Mouse (Mus musculus): ENCODE results near the gene En2. TPM values are rescaled to one million over a fixed set of nuclear protein-coding genes. Genes with fewer than 3 reads are reported as not detected.

Gene En2
- polyA plus RNA-seq, 1 experiment from 2014 or later = 0.60 TPM

GRCm38 (mm10) chr5:28173674-28174073, 8.2 kb downstream of the En2 start:
- 0% methylated on average over 1 of the region's 1 CpGs for WGBS
- peak overlapping the region; percentile 21; the same call in 1 of the 2 replicates for H3K4me2 ChIP-seq
- no peaks in the 10 kb centered on the region for H3K36me3 ChIP-seq
- peaks cover 88% of the 10 kb centered on the region for H3K27me3 ChIP-seq
- H3K9me3 ChIP-seq = no peaks in the 10 kb centered on the region
- peaks cover 11% of the 10 kb centered on the region; the same call in 1 of the 2 replicates for H3K4me1 ChIP-seq (replicated peaks)
- H3K4me3 ChIP-seq = no peak overlapping the region
- H3K9ac ChIP-seq = no peak overlapping the region
- no peak overlapping the region for H3K27ac ChIP-seq (replicated peaks)
- ATAC-seq (ENCODE audit: low FRiP score, low read depth) = no peak

- H3K27ac ChIP-seq (replicated peaks) = peak overlapping the region; percentile 68
- H3K4me2 ChIP-seq = peak overlapping the region; percentile 21
- no peak overlapping the region for H3K4me3 ChIP-seq
- no peaks in the 10 kb centered on the region for H3K36me3 ChIP-seq
- peaks cover 11% of the 10 kb centered on the region; the same call in 1 of the 2 replicates for H3K4me1 ChIP-seq (replicated peaks)
- H3K27me3 ChIP-seq = peaks cover 88% of the 10 kb centered on the region
- H3K9me3 ChIP-seq = no peaks in the 10 kb centered on the region
- WGBS = 3% methylated on average over 8 of the region's 9 CpGs
- no peak overlapping the region for H3K9ac ChIP-seq
- ATAC-seq (ENCODE audit: low FRiP score, low read depth) = no peak
These were observed 8.6 kb downstream of the En2 start for GRCm38 (mm10) chr5:28174086-28174485.

- peak overlapping the region; percentile 68 for H3K27ac ChIP-seq (replicated peaks)
These were observed 9.5 kb downstream of the En2 start for GRCm38 (mm10) chr5:28174876-28175569.

GRCm38 (mm10) chr5:28175570-28175919, 10.1 kb downstream of the En2 start:
- H3K4me2 ChIP-seq = peak overlapping the region; percentile 37
- H3K9ac ChIP-seq = no peak overlapping the region
- peaks cover 11% of the 10 kb centered on the region; the same call in 1 of the 2 replicates for H3K4me1 ChIP-seq (replicated peaks)
- H3K36me3 ChIP-seq = no peaks in the 10 kb centered on the region
- peak overlapping the region; percentile 68 for H3K27ac ChIP-seq (replicated peaks)
- H3K4me3 ChIP-seq = 0 out of 2 replicates have a peak overlapping the region, but pooled peaks have one; percentile 0
- H3K9me3 ChIP-seq = no peaks in the 10 kb centered on the region
- peaks cover 86% of the 10 kb centered on the region for H3K27me3 ChIP-seq
- no peak for ATAC-seq (ENCODE audit: low FRiP score, low read depth)
- WGBS = 3% methylated on average over 10 of the region's 10 CpGs

More at GRCm38 (mm10) chr5:28174876-28175569, 9.5 kb downstream of the En2 start:
- peak; percentile 40; the same call in 1 of the 2 replicates for ATAC-seq (ENCODE audit: low FRiP score, low read depth)
- H3K9me3 ChIP-seq = no peaks in the 10 kb centered on the region
- H3K4me3 ChIP-seq = 0 out of 2 replicates have a peak overlapping the region, but pooled peaks have one; percentile 0
- no peaks in the 10 kb centered on the region for H3K36me3 ChIP-seq
- no peak overlapping the region for H3K9ac ChIP-seq
- peaks cover 11% of the 10 kb centered on the region; the same call in 1 of the 2 replicates for H3K4me1 ChIP-seq (replicated peaks)
- WGBS = 3% methylated on average over 24 of the region's 24 CpGs
- H3K4me2 ChIP-seq = peak overlapping the region; percentile 37
- peaks cover 84% of the 10 kb centered on the region for H3K27me3 ChIP-seq

GRCm38 (mm10) chr5:28176023-28176422, 10.5 kb downstream of the En2 start:
- Histone ChIP-seq H3K9me3 (no peaks in the 10 kb centered on the region), H3K4me1 (replicated peaks) (peaks cover 11% of the 10 kb centered on the region; the same call in 1 of the 2 replicates), H3K27ac (replicated peaks) (0 out of 2 replicates have a peak overlapping the region, but pooled peaks have one; percentile 68), H3K4me3 (no peak overlapping the region), H3K9ac (no peak overlapping the region), H3K36me3 (no peaks in the 10 kb centered on the region), H3K27me3 (peaks cover 82% of the 10 kb centered on the region), H3K4me2 (0 out of 2 replicates have a peak overlapping the region, but pooled peaks have one; percentile 37)
- ATAC-seq (ENCODE audit: low FRiP score, low read depth) = no peak
- 6% methylated on average over 4 of the region's 4 CpGs for WGBS

- Histone ChIP-seq H3K4me2 (no peak overlapping the region), H3K27me3 (peaks cover 86% of the 10 kb centered on the region), H3K9me3 (no peaks in the 10 kb centered on the region), H3K4me1 (replicated peaks) (peaks cover 11% of the 10 kb centered on the region; the same call in 1 of the 2 replicates), H3K36me3 (no peaks in the 10 kb centered on the region), H3K27ac (replicated peaks) (no peak overlapping the region), H3K9ac (no peak overlapping the region), H3K4me3 (no peak overlapping the region)
- no peak for ATAC-seq (ENCODE audit: low FRiP score, low read depth)
- WGBS = 1% methylated on average over 2 of the region's 2 CpGs
These were observed 11.1 kb downstream of the En2 start for GRCm38 (mm10) chr5:28176585-28176984.

GRCm38 (mm10) chr5:28178322-28178721, 12.8 kb downstream of the En2 start:
- WGBS = 21% methylated on average over 5 of the region's 5 CpGs
- Histone ChIP-seq H3K4me1 (replicated peaks) (peaks cover 11% of the 10 kb centered on the region; the same call in 1 of the 2 replicates), H3K27ac (replicated peaks) (no peak overlapping the region), H3K9ac (no peak overlapping the region), H3K4me2 (no peak overlapping the region), H3K36me3 (no peaks in the 10 kb centered on the region), H3K9me3 (no peaks in the 10 kb centered on the region), H3K27me3 (peaks cover 71% of the 10 kb centered on the region), H3K4me3 (no peak overlapping the region)
- no peak for ATAC-seq (ENCODE audit: low FRiP score, low read depth)

- peaks cover 7% of the 10 kb centered on the region; the same call in 1 of the 2 replicates for H3K4me1 ChIP-seq (replicated peaks)
- H3K36me3 ChIP-seq = no peaks in the 10 kb centered on the region
- H3K27ac ChIP-seq (replicated peaks) = no peak overlapping the region
- 25% methylated on average over 7 of the region's 7 CpGs for WGBS
- no peak overlapping the region for H3K4me2 ChIP-seq
- H3K4me3 ChIP-seq = no peak overlapping the region
- no peaks in the 10 kb centered on the region for H3K9me3 ChIP-seq
- ATAC-seq (ENCODE audit: low FRiP score, low read depth) = no peak
- no peak overlapping the region for H3K9ac ChIP-seq
- H3K27me3 ChIP-seq = peaks cover 61% of the 10 kb centered on the region
These were observed 13.8 kb downstream of the En2 start for GRCm38 (mm10) chr5:28179237-28179790.

GRCm38 (mm10) chr5:28191201-28192098, 26.0 kb downstream of the En2 start:
- ATAC-seq (ENCODE audit: low FRiP score, low read depth) = no peak
- Histone ChIP-seq H3K27ac (replicated peaks) (no peak overlapping the region), H3K9ac (no peak overlapping the region), H3K4me1 (replicated peaks) (peaks cover 4% of the 10 kb centered on the region), H3K4me3 (no peak overlapping the region), H3K9me3 (no peaks in the 10 kb centered on the region), H3K4me2 (no peak overlapping the region), H3K27me3 (no peaks in the 10 kb centered on the region), H3K36me3 (no peaks in the 10 kb centered on the region)
- WGBS = 25% methylated on average over 3 of the region's 3 CpGs

GRCm38 (mm10) chr5:28192099-28192454, 26.6 kb downstream of the En2 start:
- Histone ChIP-seq H3K36me3 (no peaks in the 10 kb centered on the region), H3K4me2 (no peak overlapping the region), H3K9me3 (no peaks in the 10 kb centered on the region), H3K4me3 (no peak overlapping the region), H3K4me1 (replicated peaks) (peaks cover 4% of the 10 kb centered on the region), H3K27me3 (no peaks in the 10 kb centered on the region), H3K27ac (replicated peaks) (no peak overlapping the region), H3K9ac (no peak overlapping the region)
- WGBS = 15% methylated on average over 4 of the region's 4 CpGs
- no peak for ATAC-seq (ENCODE audit: low FRiP score, low read depth)

GRCm38 (mm10) chr5:28195473-28195872, 30.0 kb downstream of the En2 start:
- H3K9ac ChIP-seq = no peak overlapping the region
- H3K4me2 ChIP-seq = no peak overlapping the region
- no peak overlapping the region for H3K27ac ChIP-seq (replicated peaks)
- H3K27me3 ChIP-seq = no peaks in the 10 kb centered on the region
- H3K36me3 ChIP-seq = no peaks in the 10 kb centered on the region
- no peak overlapping the region for H3K4me3 ChIP-seq
- H3K4me1 ChIP-seq (replicated peaks) = peaks cover 4% of the 10 kb centered on the region
- H3K9me3 ChIP-seq = no peaks in the 10 kb centered on the region
- no peak for ATAC-seq (ENCODE audit: low FRiP score, low read depth)
- WGBS = 66% methylated on average over 2 of the region's 2 CpGs
